ENCODE assay signal across 8 mouse cellular contexts in the genomic region with DNA sequence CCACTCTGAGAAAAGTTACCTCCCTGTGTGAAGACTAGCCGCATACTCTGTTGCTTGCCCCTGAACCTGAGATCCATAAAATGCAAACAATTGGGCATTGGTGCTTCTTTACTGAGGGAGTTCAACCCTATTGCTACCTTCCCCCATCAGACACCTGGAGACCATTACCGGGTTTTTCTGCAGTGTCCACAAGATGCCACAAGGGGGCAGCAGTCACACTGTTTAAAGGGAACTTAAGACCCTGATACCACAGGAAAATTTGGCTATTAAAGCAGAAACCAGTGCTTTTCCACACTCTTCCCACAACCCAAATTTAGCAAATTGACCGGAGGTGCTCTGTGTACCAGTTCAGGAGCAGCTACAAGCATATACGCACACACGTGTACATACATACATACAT.
DNase-seq lines count a peak whose midpoint lies in the region; ATAC-seq lines count a peak whose summit lies in the region.

No protein-coding gene starts in this region.

- no peak overlapping the region for H3K27ac ChIP-seq in neural tube, embryonic 15.5 days (replicated peaks)

- no peaks in the 10 kb centered on the region for H3K9me3 ChIP-seq in neural tube, embryonic 15.5 days (replicated peaks)

- H3K4me1 ChIP-seq in neural tube, embryonic 15.5 days, result peaks cover 11% of the 10 kb centered on the region

- intact Hi-C loops in gastrocnemius, postnatal 14 days (cut with DNase I; ENCODE audit: low total_unique reads), result loop anchor here (10.0 kb wide), 1 partner anchor 142 kb away; no protein-coding TSS in a partner anchor

- WGBS in large intestine, adult 2 months, result 42% methylated on average over 5 of the region's 5 CpGs
- 38% methylated on average over 5 of the region's 5 CpGs for whole genome bisulfite sequencing in neural tube, embryonic 15.5 days

- peak; percentile 37 for DNase-seq in gastrocnemius, postnatal 10 days
- DNase-seq in gastrocnemius, postnatal 14 days, result no peak
- peak; percentile 36 for DNase-seq in right cerebral cortex, postnatal 14 days
- no peak for DNase-seq in right cerebral cortex, adult 18-20 months
- DNase-seq in c-Kit-positive CD71-negative TER-119-negative erythroid progenitor cells, embryonic 14.5 days (ENCODE audit: low read depth), result peak; percentile 14
- peak; percentile 16 for DNase-seq in large intestine, adult 2 months (ENCODE audit: low read depth, low spot score)
- no peak for DNase-seq in spleen, postnatal 14 days (ENCODE audit: low spot score in 2 of 2)

- H3K4me3 ChIP-seq in neural tube, embryonic 15.5 days (replicated peaks), result no peak overlapping the region

- ATAC-seq in neural tube, embryonic 15.5 days (ENCODE audit: low FRiP score), result 0 out of 2 replicates have a peak, but pooled peaks have one; percentile 19

- H3K36me3 ChIP-seq in neural tube, embryonic 15.5 days, result no peaks in the 10 kb centered on the region

- H3K27me3 ChIP-seq in neural tube, embryonic 15.5 days (replicated peaks), result peaks cover 5% of the 10 kb centered on the region; the same call in 1 of the 2 replicates

- H3K4me2 ChIP-seq in neural tube, embryonic 15.5 days, result no peak overlapping the region

- H3K9ac ChIP-seq in neural tube, embryonic 15.5 days (replicated peaks), result no peak overlapping the region

Comparison
In these comparisons a context has a peak if more than half of its experiments do, and no peak if none do; other contexts are left out.
1. DNase-seq: peak in gastrocnemius, postnatal 10 days (single experiment), right cerebral cortex, postnatal 14 days (single experiment), c-Kit-positive CD71-negative TER-119-negative erythroid progenitor cells, embryonic 14.5 days (single experiment) and large intestine, adult 2 months (single experiment); none in gastrocnemius, postnatal 14 days (single experiment), right cerebral cortex, adult 18-20 months (single experiment) and spleen, postnatal 14 days (0 of 2).